Mouse (Mus musculus) lung, postnatal 36 days (tissue): ENCODE measurements around the gene Wdr4.
"Not testable (repeated sequence)": the region's sequence is repeated elsewhere in the genome, so short reads cannot be mapped to it uniquely, and the experiment has no call there.

Source experiments
- DNase-seq: peaks from one replicate; pipeline ENCODE4 v3.0.0; 2022; ENCODE audit warnings: mixed read lengths

Gene Wdr4

DNA sequence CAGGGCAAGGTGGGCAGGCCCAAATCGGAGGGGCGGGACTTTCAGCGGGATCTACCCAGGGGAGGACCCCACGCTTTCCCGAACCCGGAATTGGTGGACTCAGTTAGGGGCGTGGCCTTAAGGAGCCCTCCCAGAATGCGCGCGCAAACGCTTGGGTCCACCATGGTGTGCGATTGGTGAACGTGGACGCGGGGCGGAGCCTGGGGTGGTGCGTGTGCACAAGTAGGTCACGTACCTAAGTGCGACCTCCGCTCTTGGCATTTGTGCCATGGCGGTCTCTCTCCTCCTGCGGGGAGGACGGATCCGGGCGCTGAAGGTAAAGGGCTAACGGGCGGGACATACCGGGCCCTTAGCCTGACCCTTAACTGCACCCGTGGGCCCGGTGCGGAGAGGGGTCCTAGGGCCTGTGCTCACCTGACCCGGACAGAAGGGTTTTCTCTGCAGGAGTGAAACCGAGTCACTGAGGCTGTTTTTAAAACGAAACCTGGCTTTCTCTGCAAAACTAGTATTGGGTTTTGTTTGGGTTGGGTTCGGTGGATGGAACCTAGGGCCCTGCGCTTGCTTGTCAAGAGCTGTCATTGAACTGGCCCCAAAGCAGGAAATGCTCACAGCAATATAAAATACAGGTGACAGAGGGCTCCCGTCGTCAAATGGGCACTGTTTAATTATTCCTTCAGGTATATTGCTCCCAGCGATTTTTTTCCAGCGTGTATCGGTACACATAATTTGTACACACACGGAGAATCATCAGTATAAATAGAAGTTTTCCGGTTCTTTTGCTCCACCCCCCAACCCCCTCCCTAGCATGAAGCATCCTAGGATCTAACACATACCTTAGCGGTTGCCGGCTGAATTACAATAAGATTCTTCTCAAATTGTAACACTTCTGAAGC, at the start of gene Wdr4, which contains the start of gene Ndufv3:
Gene Wdr4 (minus strand): TSS at position 35 of the 893 bp plus-strand sequence.
Gene Ndufv3 (plus strand): TSS at position 170 of the 893 bp plus-strand sequence.
- DNase-seq: peak; percentile 100

DNA sequence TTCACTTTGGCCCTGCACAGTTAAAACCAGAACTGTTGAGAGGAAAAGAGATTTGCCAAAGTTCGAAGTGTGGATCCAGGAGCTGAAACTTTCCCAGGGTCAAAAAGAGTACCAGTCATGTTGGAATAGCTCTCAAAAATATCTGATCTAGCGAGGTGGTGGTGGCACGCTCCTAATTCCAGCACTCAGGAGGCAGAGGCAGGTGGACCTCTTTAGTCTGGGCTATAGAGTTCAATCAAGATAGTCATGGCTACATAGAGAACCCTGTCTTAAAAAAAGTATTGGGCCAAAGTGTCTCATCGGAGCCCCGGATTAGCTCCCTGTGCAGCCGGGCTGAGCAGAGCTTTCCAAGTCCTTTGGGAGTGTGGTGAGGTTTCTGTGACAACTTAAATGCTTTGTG, 46.5 kb upstream of the Wdr4 start:
- DNase-seq: no peak

DNA sequence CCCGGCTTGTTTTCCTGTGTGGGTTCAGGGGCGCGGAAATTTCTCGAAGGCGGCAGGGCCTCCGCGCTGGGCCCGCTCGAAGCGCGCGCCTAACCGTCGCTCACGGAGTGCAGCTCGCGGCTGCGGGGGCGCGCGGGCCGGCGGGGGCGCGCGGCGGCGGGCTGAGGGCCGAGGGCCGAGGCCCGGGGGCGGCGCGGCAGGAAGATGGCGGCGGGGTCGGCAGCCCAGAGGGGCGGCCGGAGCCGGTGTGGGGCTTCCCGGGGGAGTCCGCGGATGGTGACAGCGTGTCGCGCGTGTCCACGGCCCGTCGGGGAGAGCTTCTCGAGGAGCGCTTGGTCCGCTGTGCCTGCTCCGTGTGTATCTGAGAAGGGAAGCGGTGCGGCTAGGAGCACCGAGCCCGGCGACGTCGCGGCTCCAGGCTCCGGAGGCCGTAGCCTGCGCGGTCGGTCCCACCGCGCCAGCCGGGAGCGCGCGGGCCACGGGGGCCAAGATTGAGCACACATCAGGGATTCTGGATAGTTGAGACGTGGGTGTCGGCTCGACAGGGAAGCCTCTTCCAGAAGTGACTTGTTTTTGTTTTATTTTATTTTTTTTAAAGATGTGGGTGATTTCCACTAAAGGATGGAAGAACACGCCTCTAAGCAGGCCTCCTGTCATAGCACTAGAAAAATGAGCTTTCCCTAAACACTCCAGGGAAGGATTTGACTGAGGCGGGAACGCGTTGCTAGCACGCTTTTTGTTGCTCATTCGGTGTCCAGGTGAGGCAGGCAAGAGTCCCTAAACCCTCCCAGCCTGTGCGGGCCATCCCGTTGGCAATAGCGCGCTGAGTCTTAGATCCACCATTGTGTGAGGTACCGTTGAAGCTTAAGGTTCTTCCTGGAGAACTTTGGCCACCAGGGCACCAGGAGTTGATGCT, 45.6 kb upstream of the Wdr4 start:
- peak; percentile 59 for DNase-seq

DNA sequence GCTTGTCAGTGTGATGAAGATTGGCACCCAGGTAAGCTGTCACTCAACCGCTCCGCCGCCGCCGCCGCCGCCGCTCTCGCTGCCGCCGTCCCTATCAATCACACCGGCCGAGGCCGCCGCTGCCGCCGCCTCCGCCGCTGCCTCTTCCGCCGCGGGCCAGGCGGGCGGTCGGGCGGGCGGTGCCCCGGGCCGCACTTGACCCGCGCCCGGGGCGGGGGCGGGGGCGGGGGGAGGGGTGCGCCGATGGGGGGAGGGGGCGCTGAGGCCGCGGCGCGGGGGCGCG, 45.0 kb upstream of the Wdr4 start:
- DNase-seq: no peak

DNA sequence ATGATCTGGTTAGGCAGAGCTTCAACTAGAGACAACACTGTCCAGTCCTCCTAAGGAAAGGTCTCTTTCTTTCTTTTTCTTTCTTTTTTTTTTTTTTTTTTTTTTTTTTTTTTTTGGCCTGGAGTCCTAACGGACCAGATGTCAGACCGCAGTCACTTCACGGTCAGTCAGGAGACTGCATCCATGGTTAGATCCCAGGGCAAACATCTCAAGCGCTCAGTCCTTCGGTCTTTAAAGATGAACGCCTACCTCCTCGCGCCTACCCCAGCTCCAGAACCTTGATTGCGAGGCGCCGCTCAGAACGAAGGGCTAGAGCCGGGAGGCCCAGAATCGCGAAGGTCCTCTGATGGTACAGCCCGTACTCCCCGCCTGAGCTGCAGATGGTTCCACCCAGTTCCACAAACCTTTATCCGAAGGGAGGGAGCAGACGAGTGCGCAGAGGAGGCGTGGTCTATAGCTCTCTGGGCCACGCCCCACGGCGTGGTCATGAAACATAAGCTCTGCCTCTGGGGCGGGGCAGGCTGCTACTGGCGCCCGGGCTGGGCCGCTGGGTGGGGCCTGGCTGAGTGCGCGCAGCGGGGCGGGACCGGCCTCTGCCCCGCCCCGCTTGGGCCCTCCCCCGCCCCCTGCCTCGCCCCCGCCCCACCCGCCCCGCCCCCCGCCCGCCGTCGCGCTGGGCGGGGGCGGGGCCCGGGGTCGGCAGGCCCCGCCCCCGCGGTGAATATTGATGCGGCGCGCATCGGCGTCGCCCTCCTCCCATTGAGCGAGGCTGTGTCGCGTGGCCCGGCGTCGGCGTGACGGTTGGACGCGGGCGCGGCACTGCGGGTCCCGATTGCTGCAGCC, 44.5 kb upstream of the Wdr4 start, which contains the start of gene Pknox1:
Gene Pknox1 (plus strand): TSS at position 720 of the 843 bp plus-strand sequence.
- peak; percentile 100 for DNase-seq

DNA sequence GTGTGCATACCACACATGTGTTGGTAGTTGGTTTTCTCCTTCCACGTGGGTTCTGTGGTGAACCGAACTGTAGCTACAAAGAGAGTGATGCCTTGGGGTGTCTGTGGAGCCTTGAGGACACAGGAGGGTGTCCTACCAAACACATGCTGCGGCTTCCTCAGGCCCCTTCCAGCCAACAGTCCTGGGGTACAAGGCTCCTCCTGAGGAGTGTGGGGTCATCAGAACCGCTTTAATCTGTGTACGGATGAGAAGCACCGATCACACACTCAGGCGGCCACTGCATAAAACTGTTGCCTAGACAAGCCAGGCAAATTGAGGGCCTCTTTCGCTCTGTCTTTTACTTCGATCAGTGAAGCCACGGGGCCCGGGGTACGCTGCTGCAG, 43.8 kb upstream of the Wdr4 start:
- DNase-seq: peak; percentile 35

DNA sequence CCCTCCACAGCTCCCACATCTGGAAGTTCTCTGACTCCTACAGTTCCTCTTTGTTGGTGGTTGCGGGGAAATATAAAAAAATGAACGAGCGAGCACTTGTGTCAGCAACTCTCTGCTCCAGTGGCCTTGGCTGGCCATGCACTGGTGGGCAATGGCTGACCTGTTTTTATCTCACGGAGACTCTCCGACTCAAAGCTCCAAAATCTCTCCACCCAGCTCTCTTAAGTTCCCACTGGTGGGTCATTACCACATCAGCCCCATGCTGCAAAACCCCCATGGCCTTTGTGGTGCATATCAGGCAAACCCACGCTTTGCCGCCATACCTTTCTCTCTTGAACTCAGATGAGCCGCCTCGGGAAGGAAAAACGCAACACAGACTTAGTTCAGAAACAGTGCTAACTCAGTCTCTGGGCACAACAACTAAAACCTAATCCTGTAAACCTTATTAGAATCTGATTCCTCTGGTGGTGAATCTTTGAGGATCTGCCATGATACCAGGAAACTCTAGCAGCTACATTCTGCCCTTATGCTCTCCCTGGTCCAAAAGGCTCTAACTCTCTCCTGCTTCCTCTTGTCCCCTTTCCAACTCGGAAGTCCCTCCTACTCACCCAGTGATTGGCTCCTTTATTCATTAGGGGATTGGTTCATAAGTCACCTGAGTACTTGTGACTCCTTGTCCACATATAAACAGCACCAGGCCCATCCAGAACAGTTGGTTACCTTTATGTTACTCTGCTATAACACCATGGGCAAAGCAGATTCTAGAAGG, 39.4 kb upstream of the Wdr4 start:
- no peak for DNase-seq

DNA sequence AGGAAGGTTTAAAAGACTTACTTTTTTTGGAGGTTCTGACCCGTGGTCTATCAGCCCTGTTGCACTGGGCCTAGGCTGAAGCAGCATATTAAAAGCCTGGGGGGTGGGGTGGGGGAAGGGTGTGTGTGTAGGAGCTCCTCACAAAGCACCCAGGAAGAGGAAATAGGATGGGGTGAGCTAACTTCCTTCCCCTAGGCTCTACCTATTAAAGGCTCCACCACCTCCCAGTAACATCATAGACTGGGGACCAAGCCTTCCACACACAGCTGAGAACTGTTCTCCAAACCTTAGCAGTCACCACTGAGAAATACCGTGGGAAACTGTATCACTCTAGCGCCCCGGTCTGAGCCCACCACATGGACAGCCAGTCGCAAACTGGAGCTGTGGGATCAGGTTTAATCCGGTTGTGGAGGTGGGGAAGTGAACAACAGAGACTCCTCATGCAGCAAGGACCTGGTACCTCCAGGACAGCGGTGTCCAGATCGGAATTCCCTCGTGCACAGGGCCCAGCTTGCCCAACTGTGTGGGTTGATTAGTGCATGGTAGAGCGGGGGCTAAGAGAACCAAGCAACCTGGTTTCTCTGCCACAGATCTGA, 38.3 kb upstream of the Wdr4 start:
- no peak for DNase-seq

DNA sequence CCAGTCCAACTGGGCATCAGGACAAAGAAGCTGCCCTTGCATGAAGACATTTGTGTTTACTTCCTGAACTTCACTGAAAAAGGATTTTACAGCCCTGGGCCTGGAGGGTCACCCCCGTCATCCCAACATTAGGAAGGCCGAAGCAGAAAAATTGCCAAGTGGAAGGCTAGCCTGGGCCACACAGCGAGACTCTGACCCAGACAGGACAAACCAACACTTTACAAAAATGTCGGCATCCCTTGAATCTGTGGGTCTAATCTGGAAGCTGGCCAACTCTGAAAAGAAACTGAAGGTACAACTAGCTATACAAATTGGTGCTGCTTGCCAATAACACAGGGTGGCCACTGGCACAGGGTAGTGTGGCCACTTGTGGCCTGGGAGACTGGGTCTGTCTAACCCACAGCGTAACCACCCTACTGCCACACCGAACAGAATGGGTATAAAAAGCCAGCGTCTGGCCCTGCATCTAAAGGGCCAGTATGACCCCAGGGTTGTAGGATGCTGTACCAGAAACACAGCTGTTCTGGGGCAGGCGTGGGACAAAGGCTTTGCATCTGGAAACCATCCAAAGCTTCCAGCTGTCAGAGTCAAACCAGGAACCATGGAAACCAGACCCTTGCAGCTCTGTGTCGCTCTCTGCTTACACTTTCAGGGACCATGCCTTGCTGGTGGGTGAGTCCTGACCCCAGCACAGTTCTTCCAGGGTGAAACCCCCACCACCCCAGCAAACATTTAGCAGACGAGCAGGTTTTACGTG, 37.5 kb upstream of the Wdr4 start:
- peak; percentile 56 for DNase-seq

DNA sequence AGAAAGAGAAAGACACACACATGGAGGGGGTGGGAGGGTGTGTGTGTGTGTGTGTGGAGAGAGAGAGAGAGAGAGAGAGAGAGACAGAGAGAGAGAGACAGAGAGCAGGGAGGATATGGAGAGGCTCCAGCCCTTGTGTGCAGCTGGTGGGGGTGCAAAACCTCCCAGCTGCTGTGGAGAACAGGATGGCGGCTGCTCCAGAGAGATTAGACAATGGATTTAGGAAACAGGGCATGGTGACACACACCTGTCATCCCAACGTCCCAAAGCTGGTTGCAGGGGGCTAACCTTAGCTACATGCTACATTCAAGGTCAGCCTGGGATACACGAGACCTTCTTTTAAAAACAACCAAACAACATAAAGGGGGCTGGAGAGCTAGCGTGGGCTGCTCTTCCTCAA, 36.5 kb upstream of the Wdr4 start:
- DNase-seq: no peak

DNA sequence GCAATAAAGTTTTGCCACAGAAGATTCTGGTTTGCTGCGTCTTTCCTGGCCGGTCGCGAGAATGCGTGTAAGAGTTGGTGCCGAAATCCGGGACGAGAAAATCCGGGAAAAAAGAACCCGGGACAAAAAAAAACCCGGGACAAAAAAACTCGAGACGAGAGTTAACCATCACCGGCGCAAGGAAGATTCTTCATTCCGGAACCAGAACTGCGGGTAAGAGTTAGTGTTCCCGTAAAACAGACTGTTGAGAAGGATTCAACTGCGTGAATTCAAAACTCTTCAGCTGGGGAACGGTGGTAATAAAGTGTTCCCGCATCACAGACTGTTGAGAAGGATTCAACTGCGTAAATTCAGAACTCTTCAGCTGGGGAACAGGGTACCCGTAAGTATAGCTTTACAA, 32.8 kb upstream of the Wdr4 start:
- DNase-seq: not testable (repeated sequence)

DNA sequence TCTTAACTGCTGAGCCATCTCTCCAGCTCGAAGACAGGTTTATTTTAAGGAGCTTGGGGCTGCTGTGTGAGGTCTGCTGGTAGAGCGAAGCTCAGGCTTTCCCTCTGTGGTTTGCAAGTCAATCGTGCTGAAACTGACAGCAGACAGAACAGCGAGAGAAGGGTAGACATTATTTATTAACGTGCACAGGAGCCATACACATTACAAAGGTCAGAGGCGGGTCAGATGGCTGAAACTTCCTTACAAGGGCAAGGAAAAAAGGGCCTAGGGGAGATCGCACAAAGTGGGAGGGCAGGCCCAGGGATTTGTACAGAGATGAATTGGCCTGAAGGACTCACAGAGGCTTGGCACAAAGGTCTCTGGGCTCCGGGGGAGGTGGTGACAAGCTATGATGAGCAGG, 29.6 kb upstream of the Wdr4 start:
- no peak for DNase-seq

DNA sequence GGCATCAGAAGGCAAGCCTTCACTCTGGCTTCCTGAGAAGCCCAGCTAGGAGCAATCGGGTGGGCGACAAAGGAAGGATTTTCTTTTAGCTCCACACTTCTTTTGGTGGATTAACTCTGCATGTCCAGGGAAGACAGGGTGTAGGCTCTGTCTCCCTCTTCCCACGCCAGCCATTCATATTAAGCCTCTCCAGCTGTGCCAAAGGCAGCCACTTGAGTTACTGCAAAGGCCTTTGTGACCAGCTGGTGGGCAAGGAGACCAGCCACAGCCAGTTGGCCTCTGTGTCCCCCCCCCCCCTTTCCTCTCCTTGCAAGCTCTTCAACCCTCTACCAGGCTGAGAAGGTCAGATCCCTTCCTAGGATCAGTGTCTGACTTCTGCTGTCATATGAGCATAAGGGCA, 28.2 kb upstream of the Wdr4 start:
- DNase-seq: no peak

DNA sequence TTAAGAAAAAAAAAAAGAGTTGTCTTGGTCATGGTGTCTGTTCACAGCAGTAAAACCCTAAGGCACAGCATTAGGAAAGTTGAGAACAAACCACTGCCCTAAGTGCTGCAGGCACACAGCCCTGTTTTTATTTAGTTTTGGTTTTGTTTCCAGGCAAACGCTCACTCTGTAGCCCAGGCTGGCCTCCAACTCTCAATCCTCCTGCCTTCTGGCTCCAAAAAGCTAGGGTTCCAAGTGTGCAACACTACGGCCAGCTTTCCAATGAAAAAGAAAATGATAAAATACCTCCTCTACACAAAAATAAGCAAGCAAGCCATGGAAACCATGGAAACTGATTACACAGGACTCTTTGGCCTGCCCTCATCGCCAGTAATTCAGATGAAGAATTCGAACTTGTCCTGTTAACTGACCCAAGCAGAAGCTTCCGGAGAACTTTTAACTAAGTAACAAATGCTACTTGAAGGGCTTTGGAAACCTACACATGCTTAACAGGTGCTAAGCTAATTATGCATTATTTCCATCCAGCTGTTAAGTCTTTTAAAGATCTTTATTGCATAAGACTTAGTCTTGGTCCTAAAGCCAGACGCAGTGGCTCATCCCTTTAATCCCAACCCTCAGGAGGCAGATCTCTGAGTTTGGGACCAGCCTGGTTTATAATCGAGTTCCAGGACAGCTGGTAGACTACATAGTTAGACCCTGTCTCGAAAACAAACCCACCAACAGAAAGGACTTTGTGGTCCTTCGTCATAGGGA, 26.8 kb upstream of the Wdr4 start:
- DNase-seq: no peak

DNA sequence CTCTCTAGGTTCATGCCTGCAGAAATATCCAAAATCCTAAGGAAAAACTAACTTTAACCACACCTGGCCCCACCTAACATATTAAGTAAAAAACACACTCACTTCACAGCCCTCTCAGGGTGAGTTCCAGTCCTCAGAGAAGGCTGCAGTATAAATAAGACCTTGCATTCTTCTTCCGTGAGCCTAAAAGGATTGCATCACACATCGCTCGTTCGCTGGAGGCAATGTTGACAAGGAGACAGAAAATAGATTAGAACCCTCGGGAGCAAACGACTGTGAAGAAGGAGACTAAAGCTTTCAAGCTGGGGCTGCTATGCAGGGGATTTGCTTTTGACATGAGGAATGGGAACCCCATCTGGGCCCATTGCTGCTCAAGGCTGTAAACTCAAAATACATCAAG, 23.8 kb upstream of the Wdr4 start:
- DNase-seq: peak; percentile 56

DNA sequence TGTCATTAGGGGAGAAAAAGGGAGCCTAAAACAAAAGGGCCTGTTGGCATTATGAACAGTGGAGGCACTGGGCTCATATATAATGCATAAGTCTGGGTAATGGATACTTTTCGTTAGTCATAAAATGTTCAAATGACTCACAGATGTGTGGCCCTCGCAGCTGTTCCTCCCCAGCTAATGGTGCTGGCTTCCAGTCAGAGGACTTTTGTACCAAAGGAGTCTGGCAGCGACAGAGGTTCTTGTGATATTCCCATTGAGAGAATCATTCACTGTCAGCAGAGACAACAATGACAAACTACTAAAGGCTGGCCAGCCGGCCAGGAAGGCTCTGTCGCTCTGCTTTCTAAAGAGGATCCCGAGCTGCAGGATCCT, 21.7 kb upstream of the Wdr4 start:
- no peak for DNase-seq

DNA sequence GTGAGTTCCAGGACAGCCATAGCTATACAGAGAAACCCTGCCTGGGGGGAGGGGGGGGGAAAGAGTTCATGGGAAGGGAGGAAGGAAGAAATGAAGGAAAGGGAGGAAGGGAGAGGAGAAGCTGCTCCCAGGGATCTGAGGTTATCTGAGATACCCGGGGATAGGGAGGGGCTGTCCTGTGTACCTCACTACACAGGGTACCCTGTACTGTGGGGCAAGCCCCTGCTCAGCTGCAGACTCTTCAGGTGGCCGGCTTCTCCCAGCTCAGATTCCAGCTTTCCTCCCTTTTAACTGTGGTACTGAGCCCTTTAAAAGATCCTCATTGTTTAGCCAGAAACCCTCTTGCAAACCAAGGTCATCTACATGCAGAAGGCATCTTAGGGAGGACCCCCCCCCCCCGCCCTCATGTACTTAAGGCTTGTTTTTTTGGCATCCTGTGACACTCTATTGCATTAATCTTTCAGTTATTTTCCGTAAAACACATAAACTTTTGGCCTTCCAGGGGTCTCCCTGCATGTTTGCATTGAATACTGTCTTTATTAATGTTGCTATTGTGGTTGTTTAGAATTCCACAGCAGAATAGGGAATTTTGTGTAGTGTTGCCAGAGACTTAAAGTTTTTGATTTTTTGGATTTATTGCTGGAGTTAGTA, 21.2 kb upstream of the Wdr4 start:
- DNase-seq: no peak

DNA sequence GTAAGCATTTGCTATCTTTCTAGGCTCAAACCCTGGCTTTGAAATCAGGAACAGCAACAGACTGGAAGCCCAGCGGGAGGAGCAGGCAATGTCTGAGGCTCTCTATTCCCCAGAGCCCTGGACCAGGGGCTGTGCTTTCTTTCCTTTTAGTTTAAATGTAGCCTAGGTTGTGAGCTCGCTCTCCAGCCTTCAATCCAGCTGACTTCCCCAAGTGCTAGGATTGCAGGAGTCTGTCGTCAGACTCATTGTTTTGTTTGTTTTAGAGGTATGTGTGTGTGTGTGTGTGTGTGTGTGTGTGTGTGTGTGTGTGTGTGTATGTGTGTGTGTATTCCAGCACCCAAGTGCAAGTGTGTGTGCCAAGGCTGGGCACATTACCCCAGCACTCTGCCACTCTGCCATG, 20.3 kb upstream of the Wdr4 start:
- peak; percentile 31 for DNase-seq

DNA sequence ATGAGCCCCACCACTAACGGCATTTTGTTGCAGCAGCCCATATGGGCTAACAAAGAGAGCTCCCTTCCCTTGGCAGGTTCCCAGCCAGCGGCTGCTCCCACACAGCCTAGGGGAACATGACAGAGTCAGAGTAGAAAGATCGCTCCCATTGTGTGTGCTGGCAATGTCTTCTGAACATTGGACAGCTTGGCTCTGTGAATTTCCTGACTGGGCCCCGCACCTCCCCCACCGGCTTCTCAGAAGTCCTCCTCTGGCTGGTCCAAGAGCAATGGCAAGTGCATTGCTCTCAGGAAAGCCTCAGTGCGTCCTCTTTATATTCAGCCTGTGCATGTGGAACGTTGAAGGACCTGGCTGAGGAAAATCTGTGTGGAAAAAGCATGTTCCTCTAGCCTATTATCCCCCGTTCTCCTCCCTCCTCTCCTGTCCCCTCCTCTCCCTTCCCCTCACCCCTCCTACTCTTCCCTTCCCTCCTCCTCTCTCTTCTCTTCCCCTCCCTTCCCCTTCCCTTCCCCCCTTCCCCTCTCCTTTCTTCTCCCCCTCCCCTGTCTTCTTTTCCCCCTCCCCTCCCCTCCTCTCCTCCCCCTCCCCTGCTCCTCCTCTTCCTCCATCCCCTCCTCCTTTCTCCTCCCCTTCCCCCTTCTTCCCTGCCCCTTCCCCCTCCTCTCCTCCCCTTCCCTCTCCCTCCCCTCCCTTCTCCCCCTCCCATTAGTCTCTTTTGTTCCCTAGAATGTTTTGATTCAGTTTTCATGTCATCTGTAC, 16.3 kb upstream of the Wdr4 start:
- DNase-seq: peak; percentile 81
